Mouse (Mus musculus) right cerebral cortex, postnatal 36 days (tissue): ENCODE data around the gene Eid3.

ENCODE experiments used
- DNase-seq, 2 experiments: peaks; one replicate each; pipeline ENCODE4 v3.0.0; 2022; ENCODE audit warnings: low spot score in 2 of 2, mixed read lengths in 1 of 2

The Eid3 gene

GRCm38 (mm10) chr10:82866356-82866755 lies at the start of gene Eid3:
TSS of gene Eid3 (plus strand) at chr10:82866626.
- DNase-seq: no peak

- no peak for DNase-seq
Observed at GRCm38 (mm10) chr10:82817514-82817913, 48.9 kb upstream of the Eid3 start.

GRCm38 (mm10) chr10:82817936-82818335 lies 48.5 kb upstream of the Eid3 start:
- DNase-seq: no peak

GRCm38 (mm10) chr10:82818661-82819060 lies 47.8 kb upstream of the Eid3 start:
- DNase-seq: no peak

GRCm38 (mm10) chr10:82823108-82823778 lies 43.2 kb upstream of the Eid3 start:
- DNase-seq: no peak

GRCm38 (mm10) chr10:82823779-82824177 lies 42.6 kb upstream of the Eid3 start:
- DNase-seq: no peak

GRCm38 (mm10) chr10:82824541-82824940 lies 41.9 kb upstream of the Eid3 start:
- no peak for DNase-seq

GRCm38 (mm10) chr10:82826516-82826915 lies 39.9 kb upstream of the Eid3 start:
- DNase-seq: peak in 1 of 2 experiments; percentile 34

GRCm38 (mm10) chr10:82833926-82834325 lies 32.5 kb upstream of the Eid3 start, which contains the start of gene Txnrd1:
TSS of gene Txnrd1 (plus strand) at chr10:82833951.
- no peak for DNase-seq

GRCm38 (mm10) chr10:82835898-82836297 lies 30.5 kb upstream of the Eid3 start:
- DNase-seq: no peak

GRCm38 (mm10) chr10:82838390-82838789 lies 28.0 kb upstream of the Eid3 start:
- DNase-seq: no peak

- DNase-seq: no peak
Observed at GRCm38 (mm10) chr10:82844090-82844489, 22.3 kb upstream of the Eid3 start.

- no peak for DNase-seq
Observed at GRCm38 (mm10) chr10:82844731-82845130, 21.7 kb upstream of the Eid3 start.

- no peak for DNase-seq
Observed at GRCm38 (mm10) chr10:82847821-82848459, 18.5 kb upstream of the Eid3 start.

GRCm38 (mm10) chr10:82849686-82850353 lies 16.6 kb upstream of the Eid3 start:
- no peak for DNase-seq

GRCm38 (mm10) chr10:82850354-82850752 lies 16.1 kb upstream of the Eid3 start:
- DNase-seq: no peak

GRCm38 (mm10) chr10:82851751-82852150 lies 14.7 kb upstream of the Eid3 start:
- DNase-seq: no peak

GRCm38 (mm10) chr10:82858032-82858680 lies 8.3 kb upstream of the Eid3 start:
- DNase-seq: no peak

- DNase-seq: peak; percentile 90 to 91
Observed at GRCm38 (mm10) chr10:82858691-82859532, 7.5 kb upstream of the Eid3 start.

- DNase-seq: no peak
Observed at GRCm38 (mm10) chr10:82859533-82859915, 6.9 kb upstream of the Eid3 start.

- peak; percentile 27 to 32 for DNase-seq
Observed at GRCm38 (mm10) chr10:82860181-82860928, 6.1 kb upstream of the Eid3 start.
